Mouse (Mus musculus) small intestine, adult 2 months (tissue): ENCODE measurements around the gene Hspa1a.

Source experiments
- CTCF ChIP-seq: fragments of 200-500 bp; IDR thresholded peaks from 2 replicates; pipeline ENCODE4 v1.5.1; 2012; ENCODE audit warnings: low read depth, mild to moderate bottlenecking, control low read depth, inconsistent platforms, low read length, moderate library complexity, mixed read lengths; ENCODE audit not compliant: insufficient replicate concordance, insufficient read length; ENCODE audit errors: extremely low read depth
- POLR2A ChIP-seq: fragments of 200-500 bp; IDR thresholded peaks from 2 replicates; pipeline ENCODE4 v1.6.1; 2012; ENCODE audit warnings: low read depth, mild to moderate bottlenecking, control low read depth, inconsistent platforms, low read length, moderate library complexity

DNA sequence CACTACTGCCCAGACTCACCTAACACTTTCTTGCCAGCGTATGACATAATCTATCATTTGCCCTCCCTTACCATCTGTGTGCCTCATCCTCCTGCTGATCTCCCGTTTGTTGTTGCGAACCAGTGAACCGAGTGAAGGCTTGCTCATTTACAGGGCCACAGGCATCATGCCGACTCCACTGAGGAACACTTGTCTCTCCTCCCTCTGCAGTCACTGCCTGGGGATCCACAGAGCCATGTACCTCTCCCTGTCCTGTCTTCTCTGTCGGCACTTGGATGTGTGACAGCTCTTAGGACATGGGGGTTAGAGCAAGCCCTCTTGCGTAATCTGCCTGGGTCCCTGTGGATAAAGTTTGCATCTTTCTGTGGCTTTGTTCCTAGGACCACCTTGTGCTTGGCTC is 37.6 kb upstream of the Hspa1a start:
- TF ChIP-seq POLR2A = no peak
- TF ChIP-seq CTCF = no peak
